In the genomic region with DNA sequence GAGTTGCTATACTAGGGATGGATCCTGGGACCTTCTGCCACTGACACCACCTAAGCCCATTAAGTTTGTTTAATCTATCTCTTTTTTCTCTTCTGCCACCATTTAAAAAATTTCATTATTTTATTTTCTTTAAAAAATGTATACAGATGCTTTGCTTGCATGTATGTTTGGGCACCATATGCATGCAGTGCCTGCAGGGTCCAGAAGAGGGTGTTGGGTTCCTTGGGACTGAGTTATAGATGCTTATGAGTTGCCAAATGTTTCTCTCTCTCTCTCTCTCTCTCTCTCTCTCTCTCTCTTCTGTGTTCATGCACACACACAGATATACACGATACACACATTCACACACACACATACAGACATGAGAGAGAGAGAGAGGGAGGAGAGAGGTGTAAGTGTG, we compare ENCODE assay signal across 26 mouse cellular contexts. TPM values are rescaled to one million over a fixed set of nuclear protein-coding genes. Genes with fewer than 3 reads are reported as not detected.
DNase-seq lines count a peak whose midpoint lies in the region; ATAC-seq and TF ChIP-seq lines count a peak whose summit lies in the region.
"Had no signal": no experiment of that assay in that cellular context is flagged by ENCODE, and none has a peak within 500 bp of the region (broad histone marks: within the 10 kb centered on the region; RNA-seq: fewer than 3 reads in every experiment).

No protein-coding gene starts in this region.

- intact Hi-C loops in heart, adult 2 months (cut with DNase I), result no loop called here

- no peaks in the 10 kb centered on the region for H3K79me2 ChIP-seq in heart, adult 2 months (replicated peaks; ENCODE audit: control insufficient read depth, insufficient read depth, low read length)

- H3K9ac ChIP-seq in heart, adult 2 months (ENCODE audit: low read depth, low read length), result no peak overlapping the region
- no peak overlapping the region for H3K9ac ChIP-seq in liver, postnatal 0 days (replicated peaks)
- no peak overlapping the region for H3K9ac ChIP-seq in liver, embryonic 12.5 days
- no peak overlapping the region for H3K9ac ChIP-seq in midbrain, embryonic 14.5 days (replicated peaks; ENCODE audit: low read length)
- H3K9ac ChIP-seq: heart, embryonic 12.5 days; hindbrain, embryonic 15.5 days had no signal

- H3K27ac ChIP-seq in heart, adult 2 months, result no peak overlapping the region
- no peak overlapping the region for H3K27ac ChIP-seq in liver, postnatal 0 days (ENCODE audit: low read depth)
- H3K27ac ChIP-seq in liver, embryonic 12.5 days, result no peak overlapping the region
- H3K27ac ChIP-seq in midbrain, embryonic 14.5 days (replicated peaks; ENCODE audit: low read depth, low read length), result no peak overlapping the region
- H3K27ac ChIP-seq: hindbrain, embryonic 15.5 days had no signal

- TF ChIP-seq EP300 in heart, adult 2 months (IDR thresholded peaks at IDR 0.05; ENCODE audit: insufficient read depth, low read depth, low read length), result no peak
- no peak for TF ChIP-seq EP300 in liver, postnatal 0 days (IDR thresholded peaks at IDR 0.05; ENCODE audit: low read depth)

- no peaks in the 10 kb centered on the region for H3K36me3 ChIP-seq in heart, adult 2 months (ENCODE audit: control insufficient read depth, insufficient read depth, low read length)
- H3K36me3 ChIP-seq in liver, postnatal 0 days (replicated peaks; ENCODE audit: insufficient read depth, low read length), result no peaks in the 10 kb centered on the region
- H3K36me3 ChIP-seq in liver, embryonic 12.5 days, result peaks cover 6% of the 10 kb centered on the region; the same call in 1 of the 2 replicates
- H3K36me3 ChIP-seq in midbrain, embryonic 14.5 days (ENCODE audit: control insufficient read depth, insufficient read depth, low read length), result no peaks in the 10 kb centered on the region
- H3K36me3 ChIP-seq: heart, embryonic 12.5 days; hindbrain, embryonic 15.5 days had no signal

- TF ChIP-seq POLR2A in heart, adult 2 months (IDR thresholded peaks at IDR 0.05; ENCODE audit: insufficient read depth, low read depth, low read length), result no peak

- 100% methylated on average over 1 of the region's 1 CpGs for WGBS in heart, adult 2 months
- WGBS in liver, postnatal 0 days (ENCODE audit: insufficient replicate concordance), result 100% methylated on average over 1 of the region's 1 CpGs
- WGBS in liver, embryonic 12.5 days (ENCODE audit: insufficient replicate concordance), result 83% methylated on average over 1 of the region's 1 CpGs
- 94% methylated on average over 1 of the region's 1 CpGs for WGBS in midbrain, embryonic 14.5 days

- no peak for ATAC-seq in liver, postnatal 0 days
- ATAC-seq in liver, embryonic 12.5 days, result no peak
- no peak for ATAC-seq in midbrain, embryonic 14.5 days (ENCODE audit: low FRiP score, low TSS enrichment)

- H3K4me3 ChIP-seq in heart, adult 2 months, result no peak overlapping the region
- H3K4me3 ChIP-seq in liver, postnatal 0 days (ENCODE audit: low read depth, low read length), result no peak overlapping the region
- no peak overlapping the region for H3K4me3 ChIP-seq in liver, embryonic 12.5 days
- no peak overlapping the region for H3K4me3 ChIP-seq in midbrain, embryonic 14.5 days (replicated peaks; ENCODE audit: low read depth, low read length)
- H3K4me3 ChIP-seq: heart, embryonic 12.5 days; hindbrain, embryonic 15.5 days had no signal

- no peak overlapping the region for H3K4me2 ChIP-seq in liver, postnatal 0 days (ENCODE audit: low read depth, low read length)
- H3K4me2 ChIP-seq in liver, embryonic 12.5 days, result no peak overlapping the region
- H3K4me2 ChIP-seq in midbrain, embryonic 14.5 days (ENCODE audit: low read length), result no peak overlapping the region
- H3K4me2 ChIP-seq: heart, embryonic 12.5 days; hindbrain, embryonic 15.5 days; midbrain, embryonic 11.5 days had no signal

- no peaks in the 10 kb centered on the region for H3K27me3 ChIP-seq in heart, adult 2 months (ENCODE audit: control insufficient read depth, insufficient read depth, low read length)
- no peaks in the 10 kb centered on the region for H3K27me3 ChIP-seq in liver, postnatal 0 days (ENCODE audit: insufficient read depth, low read length)
- no peaks in the 10 kb centered on the region for H3K27me3 ChIP-seq in liver, embryonic 12.5 days (replicated peaks)
- H3K27me3 ChIP-seq in midbrain, embryonic 14.5 days (ENCODE audit: control insufficient read depth, insufficient read depth, low read length), result no peaks in the 10 kb centered on the region
- H3K27me3 ChIP-seq: heart, embryonic 12.5 days; hindbrain, embryonic 15.5 days had no signal

- H3K4me1 ChIP-seq in heart, adult 2 months (ENCODE audit: control insufficient read depth, insufficient read depth, low read length), result no peaks in the 10 kb centered on the region
- H3K4me1 ChIP-seq in liver, postnatal 0 days (ENCODE audit: insufficient read depth), result no peaks in the 10 kb centered on the region
- H3K4me1 ChIP-seq in liver, embryonic 12.5 days, result peaks cover 30% of the 10 kb centered on the region
- H3K4me1 ChIP-seq in midbrain, embryonic 14.5 days (ENCODE audit: control insufficient read depth, insufficient read depth, low read length), result no peaks in the 10 kb centered on the region
- H3K4me1 ChIP-seq: hindbrain, embryonic 15.5 days had no signal

- 0 out of 2 replicates have a peak, but pooled peaks have one; percentile 13 for TF ChIP-seq CTCF in heart, adult 2 months (IDR thresholded peaks at IDR 0.05)
- peak; percentile 21 for TF ChIP-seq CTCF in liver, postnatal 0 days (IDR thresholded peaks at IDR 0.05; ENCODE audit: low read depth)

- no peak for DNase-seq in heart, adult 2 months
- no peak for DNase-seq in heart, postnatal 4 days
- DNase-seq in liver, postnatal 0 days, result no peak
- DNase-seq in T-cell, adult 2 months (ENCODE audit: low spot score), result peak; percentile 45
- peak; percentile 52 for DNase-seq in naive thymus-derived CD4-positive, alpha-beta T cell, adult 2 months (ENCODE audit: low read depth)
- no peak for DNase-seq in c-Kit-positive CD71-positive TER-119-positive erythroid progenitor cells, embryonic 14.5 days (ENCODE audit: low spot score)
- DNase-seq in midbrain, embryonic 14.5 days, result no peak
- DNase-seq: adrenal gland, adult 2 months; cerebellum, postnatal 10 days; embryo, embryonic 11 days; kidney, adult 9 months; kidney, postnatal 36 days; lung, postnatal 4 days; right cerebral cortex, postnatal 25 days; thymus, adult 18-20 months had no signal

- H3K9me3 ChIP-seq in liver, postnatal 0 days (ENCODE audit: low read length), result no peaks in the 10 kb centered on the region
- H3K9me3 ChIP-seq in liver, embryonic 12.5 days (replicated peaks), result no peaks in the 10 kb centered on the region
- no peaks in the 10 kb centered on the region for H3K9me3 ChIP-seq in midbrain, embryonic 14.5 days (ENCODE audit: control insufficient read depth, low read length)
- H3K9me3 ChIP-seq: heart, embryonic 12.5 days; hindbrain, embryonic 15.5 days had no signal

RNA-seq across cellular contexts. Expression of gene Aven, which starts 20.3 kb away (rescaled TPM):
- 10 to 100 TPM; 16.9 to 18.4 TPM for total RNA-seq in heart, adult 2 months (2021)
- polyA plus RNA-seq in heart, adult 2 months (2012; rRNA removed), result 5.8 and 10.5 TPM in 2 replicates
- 10 to 100 TPM; 15.1 to 17.2 TPM for total RNA-seq in heart, postnatal 4 days (2021)
- 3.2 and 3.6 TPM in 2 replicates for polyA plus RNA-seq in liver, postnatal 0 days (2015; fragmentation: Nextera tagmentation; extraction: Ambion mirVana)
- polyA plus RNA-seq in liver, embryonic 12.5 days (2016; fragmentation: Nextera tagmentation; extraction: Ambion mirVana), result 14.2 TPM in 2 replicates
- polyA plus RNA-seq in midbrain, embryonic 14.5 days (2014; fragmentation: Nextera tagmentation; extraction: Ambion mirVana), result 3.2 and 4.5 TPM in 2 replicates

RNA-seq across cellular contexts. Expression of gene Chrm5, which starts 32.5 kb away (rescaled TPM):
- not detected for total RNA-seq in heart, adult 2 months (2021)
- polyA plus RNA-seq in heart, adult 2 months (2012; rRNA removed), result not detected in 2 replicates
- not detected for total RNA-seq in heart, postnatal 4 days (2021)
- not detected in 2 replicates for polyA plus RNA-seq in liver, postnatal 0 days (2015; fragmentation: Nextera tagmentation; extraction: Ambion mirVana)
- polyA plus RNA-seq in liver, embryonic 12.5 days (2016; fragmentation: Nextera tagmentation; extraction: Ambion mirVana), result not detected in 2 replicates
- polyA plus RNA-seq in midbrain, embryonic 14.5 days (2014; fragmentation: Nextera tagmentation; extraction: Ambion mirVana), result 0.30 and 0.93 TPM in 2 replicates
- total RNA-seq: adrenal gland, adult 2 months; gastrocnemius, adult 18-20 months; gastrocnemius, postnatal 4 days; heart, postnatal 25 days; monocyte, adult 5-6 weeks had no signal
- polyA plus RNA-seq: adrenal gland, adult 2 months; heart, embryonic 12.5 days; liver, embryonic 16.5 days; midbrain, embryonic 11.5 days; spleen, adult 2 months; stomach, embryonic 14.5 days had no signal

RNA-seq across cellular contexts. Expression of gene Emc7, which starts 58.2 kb away (rescaled TPM):
- total RNA-seq in heart, adult 2 months (2021), result 10 to 100 TPM; 14.3 to 17.7 TPM
- 6.6 and 11.7 TPM in 2 replicates for polyA plus RNA-seq in heart, adult 2 months (2012; rRNA removed)
- 10 to 100 TPM; 15.5 to 16.4 TPM for total RNA-seq in heart, postnatal 4 days (2021)
- 19.1 and 19.2 TPM in 2 replicates for polyA plus RNA-seq in liver, postnatal 0 days (2015; fragmentation: Nextera tagmentation; extraction: Ambion mirVana)
- 15.3 and 16.1 TPM in 2 replicates for polyA plus RNA-seq in liver, embryonic 12.5 days (2016; fragmentation: Nextera tagmentation; extraction: Ambion mirVana)
- polyA plus RNA-seq in midbrain, embryonic 14.5 days (2014; fragmentation: Nextera tagmentation; extraction: Ambion mirVana), result 18.3 and 19.1 TPM in 2 replicates

Comparison
In these comparisons a context has a peak if more than half of its experiments do, and no peak if none do; other contexts are left out.
1. DNase-seq: peak in T-cell, adult 2 months (single experiment) and naive thymus-derived CD4-positive, alpha-beta T cell, adult 2 months (single experiment); none in heart, adult 2 months (0 of 2), heart, postnatal 4 days (single experiment), liver, postnatal 0 days (single experiment), c-Kit-positive CD71-positive TER-119-positive erythroid progenitor cells, embryonic 14.5 days (single experiment) and midbrain, embryonic 14.5 days (single experiment).